Mouse (Mus musculus) embryonic fibroblast, embryonic 13.5 days (primary cell): ENCODE data around the gene Myo15. TPM values are rescaled to one million over a fixed set of nuclear protein-coding genes. Genes with fewer than 3 reads are reported as not detected.
"Not testable (repeated sequence)": the region's sequence is repeated elsewhere in the genome, so short reads cannot be mapped to it uniquely, and the experiment has no call there.

Source experiments
- H3K27ac ChIP-seq: 2 replicates; pipeline ENCODE4 v1.5.1; 2012; ENCODE audit warnings: low read length, control low read depth, inconsistent platforms; ENCODE audit not compliant: insufficient read depth
- H3K4me1 ChIP-seq: 2 replicates; pipeline ENCODE4 v1.6.1; 2011; ENCODE audit warnings: low read length; ENCODE audit not compliant: control insufficient read depth, insufficient read depth
- H3K4me3 ChIP-seq: 2 replicates; pipeline ENCODE4 v1.5.1; 2011; ENCODE audit warnings: mild to moderate bottlenecking, control low read depth, low read length; ENCODE audit not compliant: insufficient read depth
- CTCF ChIP-seq: IDR thresholded peaks from 2 replicates; pipeline ENCODE4 v1.5.1; 2011; ENCODE audit warnings: mild to moderate bottlenecking, control low read depth, low read length, moderate library complexity, borderline replicate concordance; ENCODE audit not compliant: insufficient read depth
- POLR2A ChIP-seq: IDR thresholded peaks from 2 replicates; pipeline ENCODE4 v1.6.1; 2011; ENCODE audit warnings: low read depth, mild to moderate bottlenecking, control low read depth, low read length, moderate library complexity
- polyA plus RNA-seq: library from polyadenylated mRNA; stranded (reverse); fragments of >200 nt; gene quantifications from 2 replicates; pipeline ENCODE4 v1.2.4, GENCODE M21; 2011; ENCODE audit warnings: low read depth; ENCODE audit not compliant: missing spikeins, insufficient read length

Myo15 gene
- polyA plus RNA-seq, 1 experiment, result not detected

GRCm38 (mm10) chr11:60540761-60541160, 71.6 kb downstream of the Myo15 start:
- TF ChIP-seq POLR2A, result no peak
- TF ChIP-seq CTCF, result no peak
- peak overlapping the region; percentile 68 for H3K4me3 ChIP-seq
- peak overlapping the region; percentile 74 for H3K27ac ChIP-seq
- H3K4me1 ChIP-seq, result peaks cover 12% of the 10 kb centered on the region; the same call in 1 of the 2 replicates

GRCm38 (mm10) chr11:60541831-60542230, 72.7 kb downstream of the Myo15 start:
- Histone ChIP-seq H3K4me1 (peaks cover 6% of the 10 kb centered on the region; the same call in 1 of the 2 replicates), H3K4me3 (no peak overlapping the region), H3K27ac (no peak overlapping the region)
- TF ChIP-seq CTCF, result no peak
- no peak for TF ChIP-seq POLR2A

GRCm38 (mm10) chr11:60543211-60543610, 74.1 kb downstream of the Myo15 start:
- H3K4me3 ChIP-seq, H3K27ac ChIP-seq, H3K4me1 ChIP-seq: not testable (repeated sequence)

- Histone ChIP-seq H3K4me1 (peaks cover 6% of the 10 kb centered on the region; the same call in 1 of the 2 replicates), H3K4me3 (no peak overlapping the region), H3K27ac (no peak overlapping the region)
- no peak for TF ChIP-seq CTCF
- TF ChIP-seq POLR2A, result no peak
Observed at GRCm38 (mm10) chr11:60545433-60545832, 76.3 kb downstream of the Myo15 start.

GRCm38 (mm10) chr11:60548112-60548511, 79.0 kb downstream of the Myo15 start:
- Histone ChIP-seq H3K27ac (no peak overlapping the region), H3K4me3 (no peak overlapping the region), H3K4me1 (peaks cover 6% of the 10 kb centered on the region; the same call in 1 of the 2 replicates)
- TF ChIP-seq CTCF (no peak), POLR2A (no peak)

- TF ChIP-seq POLR2A (no peak), CTCF (no peak)
Observed at GRCm38 (mm10) chr11:60553091-60553490, 84.0 kb downstream of the Myo15 start.

GRCm38 (mm10) chr11:60557675-60558074, 88.5 kb downstream of the Myo15 start:
- no peak for TF ChIP-seq CTCF
- no peak for TF ChIP-seq POLR2A
- H3K4me1 ChIP-seq, result no peaks in the 10 kb centered on the region
- no peak overlapping the region for H3K27ac ChIP-seq
- no peak overlapping the region for H3K4me3 ChIP-seq

More at GRCm38 (mm10) chr11:60553091-60553490, 84.0 kb downstream of the Myo15 start:
- no peak overlapping the region for H3K4me3 ChIP-seq
- no peak overlapping the region for H3K27ac ChIP-seq
- no peaks in the 10 kb centered on the region for H3K4me1 ChIP-seq

GRCm38 (mm10) chr11:60559342-60559741, 90.2 kb downstream of the Myo15 start:
- H3K4me1 ChIP-seq, result no peaks in the 10 kb centered on the region
- TF ChIP-seq CTCF (peak; percentile 72), POLR2A (no peak)
- no peak overlapping the region for H3K4me3 ChIP-seq
- H3K27ac ChIP-seq, result no peak overlapping the region

GRCm38 (mm10) chr11:60574006-60574405, 104.9 kb downstream of the Myo15 start:
- not testable (repeated sequence) for H3K4me1 ChIP-seq, H3K27ac ChIP-seq, H3K4me3 ChIP-seq

Other genes starting within 250 kb of the Myo15 start
- 54.1 and 57.3 TPM in 2 replicates for gene Srebf1, start 246.8 kb upstream of the Myo15 start, polyA plus RNA-seq
- gene Tom1l2, start 116.4 kb upstream of the Myo15 start, polyA plus RNA-seq, result 30.3 and 36.2 TPM in 2 replicates
- gene Drc3, start 116.0 kb upstream of the Myo15 start, polyA plus RNA-seq, result 0.48 and 0.53 TPM in 2 replicates
- gene Gid4, start 52.2 kb upstream of the Myo15 start, polyA plus RNA-seq, result 16.2 and 18.0 TPM in 2 replicates
- gene Atpaf2, start 50.9 kb upstream of the Myo15 start, polyA plus RNA-seq, result 24.9 and 28.8 TPM in 2 replicates
- gene Drg2, start 14.7 kb upstream of the Myo15 start, polyA plus RNA-seq, result 53.4 and 56.7 TPM in 2 replicates
- gene Alkbh5, start 67.0 kb downstream of the Myo15 start, polyA plus RNA-seq, result 46.4 and 53.5 TPM in 2 replicates
- gene Llgl1, start 230.4 kb downstream of the Myo15 start, polyA plus RNA-seq, result 26.6 and 32.2 TPM in 2 replicates